Mouse (Mus musculus): ENCODE data around the gene Fzd4. TPM values are rescaled to one million over a fixed set of nuclear protein-coding genes. Genes with fewer than 3 reads are reported as not detected.

The Fzd4 gene
- 11.3 TPM for polyA plus RNA-seq (2015; fragmentation: Illumina TruSeq; extraction: RNeasy Lipid Tissue Mini Kit (QIAGEN cat#74804); ENCODE audit: insufficient read depth, low read depth, low replicate concordance)

GRCm38 (mm10) chr7:89404081-89404733 lies at the start of gene Fzd4, which contains the start of gene Tmem135:
Fzd4 (plus strand) TSS chr7:89404355.
Tmem135 (minus strand) TSS chr7:89404222.

Other genes with a start within 250 kb of the Fzd4 start
- gene Tmem135, start 133 bp upstream of the Fzd4 start, polyA plus RNA-seq (2015; fragmentation: Illumina TruSeq; extraction: RNeasy Lipid Tissue Mini Kit (QIAGEN cat#74804); ENCODE audit: insufficient read depth, low read depth, low replicate concordance), result 5.9 TPM
- 41.7 TPM for gene Prss23, start 122.8 kb downstream of the Fzd4 start, polyA plus RNA-seq (2015; fragmentation: Illumina TruSeq; extraction: RNeasy Lipid Tissue Mini Kit (QIAGEN cat#74804); ENCODE audit: insufficient read depth, low read depth, low replicate concordance)
- gene Me3, start 228.0 kb downstream of the Fzd4 start, polyA plus RNA-seq (2015; fragmentation: Illumina TruSeq; extraction: RNeasy Lipid Tissue Mini Kit (QIAGEN cat#74804); ENCODE audit: insufficient read depth, low read depth, low replicate concordance), result 2.9 TPM

Measured in pancreas, adult 10 weeks (tissue).